Mouse (Mus musculus) MEL-GATA-1-ER (cell line): Measurements from ENCODE around the gene Taok3.
A peak's percentile ranks its signal among the peaks of the same experiment; 100 is the strongest.
"Not testable (repeated sequence)": the region's sequence is repeated elsewhere in the genome, so short reads cannot be mapped to it uniquely, and the experiment has no call there.

Source experiments
- DNase-seq: peaks from one replicate; pipeline ENCODE4 v3.0.0-alpha.2; 2012; ENCODE audit warnings: low read depth; ENCODE audit errors: extremely low read depth

Gene Taok3

GRCm38 (mm10) chr5:117292547-117292946 is 172.6 kb downstream of the Taok3 start:
- DNase-seq, result no peak

- not testable (repeated sequence) for DNase-seq
These were observed 173.8 kb downstream of the Taok3 start for GRCm38 (mm10) chr5:117293776-117294175.

GRCm38 (mm10) chr5:117295011-117295410 is 175.1 kb downstream of the Taok3 start:
- no peak for DNase-seq

- no peak for DNase-seq
These were observed 183.0 kb downstream of the Taok3 start for GRCm38 (mm10) chr5:117302899-117303298.

GRCm38 (mm10) chr5:117303691-117304579 is 184.0 kb downstream of the Taok3 start:
- no peak for DNase-seq

- peak; percentile 46 for DNase-seq
These were observed 185.0 kb downstream of the Taok3 start for GRCm38 (mm10) chr5:117304947-117305346.

GRCm38 (mm10) chr5:117305754-117306153 is 185.8 kb downstream of the Taok3 start:
- DNase-seq, result no peak

GRCm38 (mm10) chr5:117306826-117307225 is 186.9 kb downstream of the Taok3 start:
- no peak for DNase-seq

- peak; percentile 83 for DNase-seq
These were observed 187.8 kb downstream of the Taok3 start for GRCm38 (mm10) chr5:117307699-117308098.

- DNase-seq, result no peak
These were observed 193.5 kb downstream of the Taok3 start for GRCm38 (mm10) chr5:117313420-117313819.

GRCm38 (mm10) chr5:117313909-117314308 is 194.0 kb downstream of the Taok3 start:
- DNase-seq, result no peak

GRCm38 (mm10) chr5:117314587-117315428 is 194.9 kb downstream of the Taok3 start:
- DNase-seq, result no peak

- no peak for DNase-seq
These were observed 199.1 kb downstream of the Taok3 start, which contains the start of gene Vsig10 for GRCm38 (mm10) chr5:117318741-117319629. TSS of gene Vsig10 (plus strand) at chr5:117319083.

- no peak for DNase-seq
These were observed 203.8 kb downstream of the Taok3 start for GRCm38 (mm10) chr5:117323751-117324150.
